Mouse (Mus musculus): ENCODE measurements around the gene Btnl6. TPM values are rescaled to one million over a fixed set of nuclear protein-coding genes. Genes with fewer than 3 reads are reported as not detected.
A peak's percentile ranks its signal among the peaks of the same experiment; 100 is the strongest.
"Not testable (repeated sequence)": the region's sequence is repeated elsewhere in the genome, so short reads cannot be mapped to it uniquely, and the experiment has no call there.

Btnl6 gene
- polyA plus RNA-seq, 1 experiment = not detected

GRCm38 (mm10) chr17:34519001-34519400 is 1.8 kb upstream of the Btnl6 start:
- Histone ChIP-seq H3K27ac (ENCODE audit: insufficient read depth, low read length) (no peak overlapping the region), H3K9ac (ENCODE audit: low read depth, poor library complexity, severe bottlenecking) (no peak overlapping the region), H3K36me3 (ENCODE audit: control insufficient read depth, insufficient read depth, low read length, poor library complexity, severe bottlenecking) (no peaks in the 10 kb centered on the region), H3K27me3 (ENCODE audit: control insufficient read depth, insufficient read depth, low read length, poor library complexity, severe bottlenecking) (no peaks in the 10 kb centered on the region), H3K4me1 (ENCODE audit: control insufficient read depth, insufficient read depth, low read length) (no peaks in the 10 kb centered on the region), H3K4me3 (ENCODE audit: low read depth, low read length) (no peak overlapping the region), H3K9me3 (replicated peaks; ENCODE audit: control insufficient read depth, insufficient read depth, low read length, poor library complexity, severe bottlenecking) (no peaks in the 10 kb centered on the region)
- TF ChIP-seq CTCF (IDR thresholded peaks at IDR 0.05; ENCODE audit: low read depth, low read length) (no peak), POLR2A (IDR thresholded peaks at IDR 0.05; ENCODE audit: insufficient read depth, low read length) (no peak), EP300 (IDR thresholded peaks at IDR 0.05; ENCODE audit: insufficient read depth, low read depth, low read length) (no peak)

GRCm38 (mm10) chr17:34518571-34518970 is 1.4 kb upstream of the Btnl6 start:
- H3K36me3 ChIP-seq (ENCODE audit: control insufficient read depth, insufficient read depth, low read length, poor library complexity, severe bottlenecking); H3K4me1 ChIP-seq (ENCODE audit: control insufficient read depth, insufficient read depth, low read length); H3K27me3 ChIP-seq (ENCODE audit: control insufficient read depth, insufficient read depth, low read length, poor library complexity, severe bottlenecking); H3K9me3 ChIP-seq (replicated peaks; ENCODE audit: control insufficient read depth, insufficient read depth, low read length, poor library complexity, severe bottlenecking); H3K27ac ChIP-seq (ENCODE audit: insufficient read depth, low read length); H3K4me3 ChIP-seq (ENCODE audit: low read depth, low read length); H3K9ac ChIP-seq (ENCODE audit: low read depth, poor library complexity, severe bottlenecking): not testable (repeated sequence)

GRCm38 (mm10) chr17:34517795-34518194 is 643 bp upstream of the Btnl6 start:
- no peaks in the 10 kb centered on the region for H3K36me3 ChIP-seq (ENCODE audit: control insufficient read depth, insufficient read depth, low read length, poor library complexity, severe bottlenecking)
- no peak overlapping the region for H3K4me3 ChIP-seq (ENCODE audit: low read depth, low read length)
- no peak overlapping the region for H3K27ac ChIP-seq (ENCODE audit: insufficient read depth, low read length)
- no peak for TF ChIP-seq POLR2A (IDR thresholded peaks at IDR 0.05; ENCODE audit: insufficient read depth, low read length)
- TF ChIP-seq EP300 (IDR thresholded peaks at IDR 0.05; ENCODE audit: insufficient read depth, low read depth, low read length) = no peak
- TF ChIP-seq CTCF (IDR thresholded peaks at IDR 0.05; ENCODE audit: low read depth, low read length) = no peak
- H3K9me3 ChIP-seq (replicated peaks; ENCODE audit: control insufficient read depth, insufficient read depth, low read length, poor library complexity, severe bottlenecking) = no peaks in the 10 kb centered on the region
- H3K27me3 ChIP-seq (ENCODE audit: control insufficient read depth, insufficient read depth, low read length, poor library complexity, severe bottlenecking) = no peaks in the 10 kb centered on the region
- no peak overlapping the region for H3K9ac ChIP-seq (ENCODE audit: low read depth, poor library complexity, severe bottlenecking)
- H3K4me1 ChIP-seq (ENCODE audit: control insufficient read depth, insufficient read depth, low read length) = no peaks in the 10 kb centered on the region

GRCm38 (mm10) chr17:34516514-34516913 is 638 bp downstream of the Btnl6 start:
- H3K4me3 ChIP-seq (ENCODE audit: low read depth, low read length) = no peak overlapping the region
- H3K4me1 ChIP-seq (ENCODE audit: control insufficient read depth, insufficient read depth, low read length) = no peaks in the 10 kb centered on the region
- TF ChIP-seq CTCF (IDR thresholded peaks at IDR 0.05; ENCODE audit: low read depth, low read length) (no peak), EP300 (IDR thresholded peaks at IDR 0.05; ENCODE audit: insufficient read depth, low read depth, low read length) (no peak)
- no peaks in the 10 kb centered on the region for H3K27me3 ChIP-seq (ENCODE audit: control insufficient read depth, insufficient read depth, low read length, poor library complexity, severe bottlenecking)
- H3K9ac ChIP-seq (ENCODE audit: low read depth, poor library complexity, severe bottlenecking) = no peak overlapping the region
- no peaks in the 10 kb centered on the region for H3K36me3 ChIP-seq (ENCODE audit: control insufficient read depth, insufficient read depth, low read length, poor library complexity, severe bottlenecking)
- no peak overlapping the region for H3K27ac ChIP-seq (ENCODE audit: insufficient read depth, low read length)
- no peaks in the 10 kb centered on the region for H3K9me3 ChIP-seq (replicated peaks; ENCODE audit: control insufficient read depth, insufficient read depth, low read length, poor library complexity, severe bottlenecking)

- not testable (repeated sequence) for H3K36me3 ChIP-seq (ENCODE audit: control insufficient read depth, insufficient read depth, low read length, poor library complexity, severe bottlenecking); H3K4me1 ChIP-seq (ENCODE audit: control insufficient read depth, insufficient read depth, low read length); H3K27ac ChIP-seq (ENCODE audit: insufficient read depth, low read length); H3K9ac ChIP-seq (ENCODE audit: low read depth, poor library complexity, severe bottlenecking); H3K4me3 ChIP-seq (ENCODE audit: low read depth, low read length); H3K9me3 ChIP-seq (replicated peaks; ENCODE audit: control insufficient read depth, insufficient read depth, low read length, poor library complexity, severe bottlenecking); H3K27me3 ChIP-seq (ENCODE audit: control insufficient read depth, insufficient read depth, low read length, poor library complexity, severe bottlenecking)
- TF ChIP-seq CTCF (IDR thresholded peaks at IDR 0.05; ENCODE audit: low read depth, low read length) = peak; percentile 10
Observed at GRCm38 (mm10) chr17:34511723-34512122, 5.4 kb downstream of the Btnl6 start.

- H3K27ac ChIP-seq (ENCODE audit: insufficient read depth, low read length) = no peak overlapping the region
- H3K4me1 ChIP-seq (ENCODE audit: control insufficient read depth, insufficient read depth, low read length) = no peaks in the 10 kb centered on the region
- no peaks in the 10 kb centered on the region for H3K36me3 ChIP-seq (ENCODE audit: control insufficient read depth, insufficient read depth, low read length, poor library complexity, severe bottlenecking)
- H3K9ac ChIP-seq (ENCODE audit: low read depth, poor library complexity, severe bottlenecking) = no peak overlapping the region
- no peaks in the 10 kb centered on the region for H3K9me3 ChIP-seq (replicated peaks; ENCODE audit: control insufficient read depth, insufficient read depth, low read length, poor library complexity, severe bottlenecking)
- no peak overlapping the region for H3K4me3 ChIP-seq (ENCODE audit: low read depth, low read length)
- TF ChIP-seq POLR2A (IDR thresholded peaks at IDR 0.05; ENCODE audit: insufficient read depth, low read length) (no peak), CTCF (IDR thresholded peaks at IDR 0.05; ENCODE audit: low read depth, low read length) (no peak), EP300 (IDR thresholded peaks at IDR 0.05; ENCODE audit: insufficient read depth, low read depth, low read length) (no peak)
- no peaks in the 10 kb centered on the region for H3K27me3 ChIP-seq (ENCODE audit: control insufficient read depth, insufficient read depth, low read length, poor library complexity, severe bottlenecking)
Observed at GRCm38 (mm10) chr17:34507591-34507990, 9.6 kb downstream of the Btnl6 start.

- not testable (repeated sequence) for H3K9me3 ChIP-seq (replicated peaks; ENCODE audit: control insufficient read depth, insufficient read depth, low read length, poor library complexity, severe bottlenecking); H3K27ac ChIP-seq (ENCODE audit: insufficient read depth, low read length); H3K9ac ChIP-seq (ENCODE audit: low read depth, poor library complexity, severe bottlenecking); H3K4me1 ChIP-seq (ENCODE audit: control insufficient read depth, insufficient read depth, low read length); H3K4me3 ChIP-seq (ENCODE audit: low read depth, low read length); H3K27me3 ChIP-seq (ENCODE audit: control insufficient read depth, insufficient read depth, low read length, poor library complexity, severe bottlenecking); H3K36me3 ChIP-seq (ENCODE audit: control insufficient read depth, insufficient read depth, low read length, poor library complexity, severe bottlenecking)
Observed at GRCm38 (mm10) chr17:34497726-34498125, 19.4 kb downstream of the Btnl6 start.

GRCm38 (mm10) chr17:34497319-34497718 is 19.8 kb downstream of the Btnl6 start:
- H3K36me3 ChIP-seq (ENCODE audit: control insufficient read depth, insufficient read depth, low read length, poor library complexity, severe bottlenecking); H3K4me1 ChIP-seq (ENCODE audit: control insufficient read depth, insufficient read depth, low read length); H3K27me3 ChIP-seq (ENCODE audit: control insufficient read depth, insufficient read depth, low read length, poor library complexity, severe bottlenecking); H3K9ac ChIP-seq (ENCODE audit: low read depth, poor library complexity, severe bottlenecking); H3K9me3 ChIP-seq (replicated peaks; ENCODE audit: control insufficient read depth, insufficient read depth, low read length, poor library complexity, severe bottlenecking); H3K4me3 ChIP-seq (ENCODE audit: low read depth, low read length); H3K27ac ChIP-seq (ENCODE audit: insufficient read depth, low read length): not testable (repeated sequence)

Data from ES-Bruce4 (cell line).